Mouse (Mus musculus): ENCODE data around the gene Sall4. TPM values are rescaled to one million over a fixed set of nuclear protein-coding genes. Genes with fewer than 3 reads are reported as not detected.
"Not testable (repeated sequence)": the region's sequence is repeated elsewhere in the genome, so short reads cannot be mapped to it uniquely, and the experiment has no call there.

The Sall4 gene
- polyA plus RNA-seq, 1 experiment = 0.28 TPM

- WGBS = 1% methylated on average over 65 of the region's 65 CpGs
Measured at GRCm38 (mm10) chr2:168765696-168766537, 1.8 kb downstream of the Sall4 start.

GRCm38 (mm10) chr2:168765065-168765681 lies 2.6 kb downstream of the Sall4 start:
- Histone ChIP-seq H3K27me3 (ENCODE audit: control insufficient read depth, insufficient read depth, low read length) (peaks cover 12% of the 10 kb centered on the region; the same call in 1 of the 2 replicates), H3K27ac (ENCODE audit: insufficient read depth, low read length) (no peak overlapping the region), H3K4me3 (replicated peaks; ENCODE audit: insufficient read depth, low read depth, low read length) (no peak overlapping the region), H3K4me1 (ENCODE audit: control insufficient read depth, insufficient read depth, low read length) (no peaks in the 10 kb centered on the region; the same call in 1 of the 2 replicates)
- DNase-seq = peak; percentile 19 to 30
- 2% methylated on average over 32 of the region's 32 CpGs for WGBS
- TF ChIP-seq POLR2A (IDR thresholded peaks at IDR 0.05; ENCODE audit: borderline replicate concordance, insufficient read depth, low read length) = no peak
- TF ChIP-seq CTCF (IDR thresholded peaks at IDR 0.05; ENCODE audit: borderline replicate concordance, insufficient read depth, low read depth, low read length) = peak; percentile 12; the same call in 1 of the 2 replicates

More at GRCm38 (mm10) chr2:168765696-168766537, 1.8 kb downstream of the Sall4 start:
- Histone ChIP-seq H3K4me1 (ENCODE audit: control insufficient read depth, insufficient read depth, low read length) (no peaks in the 10 kb centered on the region; the same call in 1 of the 2 replicates), H3K27ac (ENCODE audit: insufficient read depth, low read length) (no peak overlapping the region), H3K27me3 (ENCODE audit: control insufficient read depth, insufficient read depth, low read length) (peaks cover 12% of the 10 kb centered on the region; the same call in 1 of the 2 replicates), H3K4me3 (replicated peaks; ENCODE audit: insufficient read depth, low read depth, low read length) (no peak overlapping the region)
- TF ChIP-seq POLR2A (IDR thresholded peaks at IDR 0.05; ENCODE audit: borderline replicate concordance, insufficient read depth, low read length) (no peak), CTCF (IDR thresholded peaks at IDR 0.05; ENCODE audit: borderline replicate concordance, insufficient read depth, low read depth, low read length) (no peak)
- no peak for DNase-seq

DNA sequence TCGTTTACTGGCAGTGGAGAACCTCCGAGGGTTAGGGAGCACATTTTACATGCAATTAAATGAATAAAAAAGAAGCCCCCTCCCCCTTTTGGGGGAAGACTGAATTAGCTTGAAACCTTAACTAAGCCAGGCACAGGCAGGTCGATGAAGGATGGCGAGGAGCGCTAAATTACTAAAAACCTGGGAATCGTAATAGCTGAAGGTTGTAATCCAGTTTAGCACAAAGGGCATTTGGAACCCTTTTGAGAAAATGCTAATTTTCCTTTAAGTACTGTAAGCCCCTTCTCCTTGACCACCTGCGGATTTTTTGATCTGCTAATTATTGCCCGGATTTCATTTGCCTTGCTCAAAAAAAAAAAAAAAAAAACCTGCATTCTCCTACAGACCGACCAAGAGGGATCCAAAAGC lies 3.3 kb downstream of the Sall4 start:
- peaks cover 12% of the 10 kb centered on the region; the same call in 1 of the 2 replicates for H3K27me3 ChIP-seq (ENCODE audit: control insufficient read depth, insufficient read depth, low read length)
- H3K4me3 ChIP-seq (replicated peaks; ENCODE audit: insufficient read depth, low read depth, low read length) = no peak overlapping the region
- no peak for TF ChIP-seq POLR2A (IDR thresholded peaks at IDR 0.05; ENCODE audit: borderline replicate concordance, insufficient read depth, low read length)
- no peak for TF ChIP-seq CTCF (IDR thresholded peaks at IDR 0.05; ENCODE audit: borderline replicate concordance, insufficient read depth, low read depth, low read length)
- H3K27ac ChIP-seq (ENCODE audit: insufficient read depth, low read length) = no peak overlapping the region
- 12% methylated on average over 9 of the region's 9 CpGs for WGBS
- H3K4me1 ChIP-seq (ENCODE audit: control insufficient read depth, insufficient read depth, low read length) = no peaks in the 10 kb centered on the region; the same call in 1 of the 2 replicates
- DNase-seq = no peak

GRCm38 (mm10) chr2:168763785-168764184 lies 4.0 kb downstream of the Sall4 start:
- H3K27me3 ChIP-seq (ENCODE audit: control insufficient read depth, insufficient read depth, low read length) = peaks cover 12% of the 10 kb centered on the region; the same call in 1 of the 2 replicates
- H3K27ac ChIP-seq (ENCODE audit: insufficient read depth, low read length) = no peak overlapping the region
- H3K4me1 ChIP-seq (ENCODE audit: control insufficient read depth, insufficient read depth, low read length) = no peaks in the 10 kb centered on the region; the same call in 1 of the 2 replicates
- DNase-seq = no peak
- WGBS = 6% methylated on average over 7 of the region's 7 CpGs
- H3K4me3 ChIP-seq (replicated peaks; ENCODE audit: insufficient read depth, low read depth, low read length) = no peak overlapping the region
- TF ChIP-seq CTCF (IDR thresholded peaks at IDR 0.05; ENCODE audit: borderline replicate concordance, insufficient read depth, low read depth, low read length) (no peak), POLR2A (IDR thresholded peaks at IDR 0.05; ENCODE audit: borderline replicate concordance, insufficient read depth, low read length) (no peak)

DNA sequence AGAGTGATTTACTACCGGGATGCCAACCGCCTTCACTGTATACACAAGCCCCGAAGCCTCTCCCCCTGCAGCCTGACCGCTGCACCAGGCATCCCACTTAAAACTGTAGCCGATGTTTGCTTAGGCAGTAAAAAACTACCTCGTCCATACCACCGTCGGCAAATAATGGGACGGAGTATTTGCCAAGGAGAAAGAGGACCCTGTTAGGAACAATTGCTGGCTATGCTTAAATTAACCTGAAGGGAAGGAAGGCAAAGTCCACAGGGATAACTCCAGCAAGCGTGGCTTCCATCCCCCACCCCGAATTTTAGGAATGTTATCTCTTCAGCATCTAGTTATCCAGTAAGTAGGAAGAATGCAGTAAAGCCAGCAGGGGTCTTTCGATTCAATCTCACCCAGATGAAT lies 5.3 kb downstream of the Sall4 start:
- Histone ChIP-seq H3K4me3 (replicated peaks; ENCODE audit: insufficient read depth, low read depth, low read length) (no peak overlapping the region), H3K27me3 (ENCODE audit: control insufficient read depth, insufficient read depth, low read length) (peaks cover 12% of the 10 kb centered on the region; the same call in 1 of the 2 replicates), H3K27ac (ENCODE audit: insufficient read depth, low read length) (no peak overlapping the region), H3K4me1 (ENCODE audit: control insufficient read depth, insufficient read depth, low read length) (no peaks in the 10 kb centered on the region; the same call in 1 of the 2 replicates)
- no peak for DNase-seq
- TF ChIP-seq POLR2A (IDR thresholded peaks at IDR 0.05; ENCODE audit: borderline replicate concordance, insufficient read depth, low read length) (no peak), CTCF (IDR thresholded peaks at IDR 0.05; ENCODE audit: borderline replicate concordance, insufficient read depth, low read depth, low read length) (no peak)
- WGBS = 8% methylated on average over 12 of the region's 12 CpGs

- H3K4me3 ChIP-seq (replicated peaks; ENCODE audit: insufficient read depth, low read depth, low read length) = no peak overlapping the region
- 22% methylated on average over 4 of the region's 4 CpGs for WGBS
- no peak for TF ChIP-seq CTCF (IDR thresholded peaks at IDR 0.05; ENCODE audit: borderline replicate concordance, insufficient read depth, low read depth, low read length)
- TF ChIP-seq POLR2A (IDR thresholded peaks at IDR 0.05; ENCODE audit: borderline replicate concordance, insufficient read depth, low read length) = no peak
Measured at GRCm38 (mm10) chr2:168761954-168762353, 5.8 kb downstream of the Sall4 start.

DNA sequence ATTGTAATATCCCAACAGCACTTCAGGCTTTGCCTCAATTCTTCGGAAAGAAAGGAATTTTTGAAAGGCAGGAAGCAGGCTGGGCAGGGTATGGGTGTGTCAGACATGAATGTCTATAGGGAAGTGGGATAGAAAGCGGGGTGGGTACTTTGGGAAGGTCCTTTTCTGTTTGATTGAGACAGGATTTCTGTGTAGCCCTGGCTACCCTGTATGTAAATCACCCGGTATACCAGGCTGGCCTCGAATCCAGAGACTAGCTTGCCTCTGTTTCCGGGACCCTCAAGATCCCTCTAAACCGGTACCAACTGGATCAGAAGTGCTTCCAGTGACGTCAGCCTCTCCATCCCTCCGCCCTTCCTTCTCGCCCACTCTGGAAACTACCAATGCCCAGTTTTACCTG lies 6.6 kb downstream of the Sall4 start:
- DNase-seq = no peak
- Histone ChIP-seq H3K4me3 (replicated peaks; ENCODE audit: insufficient read depth, low read depth, low read length) (no peak overlapping the region), H3K27me3 (ENCODE audit: control insufficient read depth, insufficient read depth, low read length) (peaks cover 8% of the 10 kb centered on the region; the same call in 1 of the 2 replicates), H3K4me1 (ENCODE audit: control insufficient read depth, insufficient read depth, low read length) (no peaks in the 10 kb centered on the region; the same call in 1 of the 2 replicates), H3K27ac (ENCODE audit: insufficient read depth, low read length) (no peak overlapping the region)
- WGBS = 90% methylated on average over 9 of the region's 9 CpGs
- TF ChIP-seq POLR2A (IDR thresholded peaks at IDR 0.05; ENCODE audit: borderline replicate concordance, insufficient read depth, low read length) (no peak), CTCF (IDR thresholded peaks at IDR 0.05; ENCODE audit: borderline replicate concordance, insufficient read depth, low read depth, low read length) (no peak)

More at GRCm38 (mm10) chr2:168761954-168762353, 5.8 kb downstream of the Sall4 start:
- Histone ChIP-seq H3K27me3 (ENCODE audit: control insufficient read depth, insufficient read depth, low read length) (peaks cover 12% of the 10 kb centered on the region; the same call in 1 of the 2 replicates), H3K4me1 (ENCODE audit: control insufficient read depth, insufficient read depth, low read length) (no peaks in the 10 kb centered on the region; the same call in 1 of the 2 replicates), H3K27ac (ENCODE audit: insufficient read depth, low read length) (no peak overlapping the region)
- no peak for DNase-seq

DNA sequence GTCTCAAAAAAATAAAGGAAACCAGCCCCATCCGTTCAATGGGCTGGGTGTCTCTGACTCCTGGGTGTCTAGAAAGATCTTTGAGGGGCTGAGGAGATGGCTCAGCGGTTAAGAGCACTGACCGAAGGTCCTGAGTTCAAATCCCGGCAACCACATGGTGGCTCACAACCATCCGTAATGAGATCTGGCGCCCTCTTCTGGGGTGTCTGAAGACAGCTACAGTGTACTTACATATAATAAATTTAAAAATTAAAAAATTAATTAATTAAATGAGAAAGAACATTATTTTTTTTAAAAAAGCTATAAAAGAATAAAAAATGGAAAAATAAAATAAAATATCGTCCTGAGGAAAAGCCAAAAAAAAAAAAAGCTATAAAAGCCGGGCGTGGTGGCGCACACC lies 23.3 kb downstream of the Sall4 start:
- DNase-seq; H3K27ac ChIP-seq (ENCODE audit: insufficient read depth, low read length); H3K27me3 ChIP-seq (ENCODE audit: control insufficient read depth, insufficient read depth, low read length); H3K4me3 ChIP-seq (replicated peaks; ENCODE audit: insufficient read depth, low read depth, low read length); H3K4me1 ChIP-seq (ENCODE audit: control insufficient read depth, insufficient read depth, low read length): not testable (repeated sequence)
- 91% methylated on average over 10 of the region's 10 CpGs for WGBS

All from cerebellum, adult 2 months (tissue).